Mouse (Mus musculus): ENCODE data around the gene Cmklr1.
A peak's percentile ranks its signal among the peaks of the same experiment; 100 is the strongest.
"Not testable (repeated sequence)": the region's sequence is repeated elsewhere in the genome, so short reads cannot be mapped to it uniquely, and the experiment has no call there.

Gene Cmklr1

DNA sequence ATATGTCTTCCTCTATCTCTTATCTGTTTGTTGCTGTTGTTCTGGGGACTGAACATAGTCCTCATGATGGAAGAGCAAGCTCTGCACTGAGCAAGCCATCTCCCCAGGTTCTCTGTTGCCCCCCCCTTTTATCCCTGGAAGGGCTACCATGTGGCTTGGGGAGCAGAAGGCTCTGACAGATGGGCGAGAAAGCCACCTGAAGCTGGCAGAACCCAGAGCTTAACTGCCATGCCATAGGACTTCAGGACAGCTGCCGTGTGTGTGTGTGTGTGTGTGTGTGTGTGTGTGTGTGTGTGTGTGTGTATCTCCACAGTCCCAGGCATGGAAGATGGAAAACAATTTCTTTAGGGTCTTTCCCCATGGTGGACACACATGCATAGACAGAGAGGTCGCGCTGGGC lies 31.5 kb downstream of the Cmklr1 start:
- peak; percentile 62 for DNase-seq

- no peak for DNase-seq
These were observed 38.4 kb downstream of the Cmklr1 start for GRCm38 (mm10) chr5:113611771-113612233.

- no peak for DNase-seq
These were observed 39.1 kb downstream of the Cmklr1 start for GRCm38 (mm10) chr5:113611131-113611530.

- no peak for DNase-seq
These were observed 39.7 kb downstream of the Cmklr1 start for GRCm38 (mm10) chr5:113610490-113610889.

DNA sequence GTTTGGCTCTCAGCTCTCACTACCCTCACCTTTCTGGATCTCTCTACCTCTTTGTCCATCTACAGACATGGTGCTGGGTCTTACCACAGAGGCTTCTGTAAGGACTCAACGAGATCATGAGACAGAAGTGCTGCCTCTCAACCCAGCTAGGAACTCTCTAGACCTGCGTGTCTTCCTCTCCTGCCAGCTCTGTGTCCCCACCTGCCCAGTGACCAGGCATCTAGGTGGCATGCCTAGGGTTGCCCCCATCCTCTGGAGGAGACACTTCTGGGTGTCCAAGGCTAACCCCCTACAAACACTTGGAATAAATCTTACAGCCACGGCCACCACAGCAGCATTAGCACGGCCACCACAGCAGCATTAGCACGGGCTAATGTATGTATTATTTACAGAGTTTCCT lies 40.3 kb downstream of the Cmklr1 start:
- DNase-seq = no peak

DNA sequence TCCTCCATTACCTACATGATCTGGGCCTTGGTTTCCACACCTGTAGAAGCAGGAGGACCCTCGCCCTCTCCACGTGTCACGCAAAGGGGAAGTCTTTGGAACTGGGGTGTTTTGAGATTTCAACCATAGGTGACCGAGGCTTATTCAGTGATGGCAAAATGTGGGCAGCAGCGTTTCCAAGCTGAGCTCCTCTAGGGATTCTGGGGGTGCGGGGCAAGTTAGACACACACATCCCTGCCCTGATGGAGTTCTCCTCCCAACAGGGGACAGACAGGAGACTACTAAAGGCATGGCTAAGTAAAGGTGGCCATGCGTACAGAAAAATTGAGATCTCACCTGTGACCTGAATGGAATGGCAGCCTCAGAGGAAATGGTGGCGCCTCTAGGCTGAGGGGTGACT lies 41.7 kb downstream of the Cmklr1 start:
- DNase-seq = no peak

GRCm38 (mm10) chr5:113607941-113608431 lies 42.2 kb downstream of the Cmklr1 start:
- DNase-seq = no peak

DNA sequence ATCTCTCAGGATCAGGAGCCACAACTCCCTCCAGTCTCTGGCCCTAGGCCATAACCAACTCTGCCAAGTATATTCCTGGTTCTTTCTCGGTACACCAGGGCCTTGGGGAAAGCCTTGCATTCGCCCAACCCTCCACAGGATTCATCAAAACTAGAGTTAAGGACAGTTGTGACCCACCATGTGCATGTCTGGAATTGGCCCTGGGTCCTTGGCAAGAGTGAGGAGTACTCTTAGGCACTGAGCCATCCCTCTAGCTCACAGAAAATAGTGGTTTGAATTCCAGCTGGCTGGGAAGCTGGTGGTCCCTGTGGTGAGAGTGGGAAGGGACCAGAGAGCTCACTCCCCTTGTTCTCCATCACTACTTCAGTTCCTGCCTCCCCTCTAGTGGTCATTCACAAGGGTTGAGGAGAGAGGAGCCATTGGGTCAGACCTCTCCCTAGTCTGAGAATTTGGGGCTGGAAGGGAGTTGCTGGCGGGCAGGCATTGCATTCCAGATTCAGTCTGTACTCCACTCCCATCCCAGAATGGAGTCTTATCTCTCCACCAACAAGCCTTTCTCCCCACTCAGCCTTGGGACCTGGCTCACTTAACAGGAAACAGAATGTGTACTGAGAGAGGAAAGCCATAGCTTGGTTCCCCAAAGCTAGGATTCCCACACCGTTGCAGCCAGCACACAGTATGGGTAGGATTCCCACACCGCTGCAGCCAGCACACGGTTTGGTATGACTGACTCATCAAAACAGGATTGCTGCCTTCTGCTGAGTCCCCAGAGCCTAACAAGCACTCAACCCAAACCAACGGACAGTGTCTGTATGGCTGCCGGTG lies 43.1 kb downstream of the Cmklr1 start:
- no peak for DNase-seq

DNA sequence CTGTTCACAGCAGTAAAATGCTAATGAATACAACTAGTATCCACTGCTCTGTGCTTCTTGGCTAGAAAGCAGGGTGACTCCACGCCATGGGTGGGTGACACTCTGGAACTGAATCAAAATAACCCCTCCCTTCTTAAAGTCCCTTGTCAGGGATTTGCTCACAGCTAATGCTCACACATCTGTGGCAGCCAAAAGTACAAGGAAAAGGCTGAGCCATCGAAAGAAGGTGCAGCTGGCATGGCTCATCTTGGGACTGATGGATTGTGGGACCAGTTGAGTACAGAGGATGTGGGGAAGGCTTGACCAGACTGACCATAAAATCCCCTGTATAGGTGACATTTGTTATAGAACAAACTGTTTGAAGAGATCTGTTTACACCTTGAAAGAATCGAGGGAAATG lies 44.1 kb downstream of the Cmklr1 start:
- no peak for DNase-seq

- no peak for DNase-seq
These were observed 45.5 kb downstream of the Cmklr1 start for GRCm38 (mm10) chr5:113604758-113605157.

- no peak for DNase-seq
These were observed 46.8 kb downstream of the Cmklr1 start for GRCm38 (mm10) chr5:113603471-113603870.

DNA sequence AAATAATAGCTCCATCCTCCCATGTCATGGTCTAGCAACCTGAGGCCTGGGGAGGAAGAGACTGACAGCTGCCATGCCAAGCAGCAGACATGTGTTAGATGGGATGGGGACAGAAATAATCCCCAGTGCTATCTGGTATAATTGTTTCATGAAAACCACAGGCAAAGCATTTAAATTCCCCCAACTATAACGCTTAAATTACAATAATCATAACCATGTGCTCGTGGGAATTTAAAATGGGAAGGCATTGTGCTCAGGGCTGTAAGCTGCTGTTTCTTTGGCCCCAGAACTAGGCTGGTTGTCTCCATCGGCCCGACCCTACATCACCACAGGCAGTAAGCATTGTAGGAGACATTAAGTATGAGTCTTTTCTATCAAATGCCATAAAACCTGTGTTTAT lies 49.4 kb downstream of the Cmklr1 start:
- no peak for DNase-seq

DNA sequence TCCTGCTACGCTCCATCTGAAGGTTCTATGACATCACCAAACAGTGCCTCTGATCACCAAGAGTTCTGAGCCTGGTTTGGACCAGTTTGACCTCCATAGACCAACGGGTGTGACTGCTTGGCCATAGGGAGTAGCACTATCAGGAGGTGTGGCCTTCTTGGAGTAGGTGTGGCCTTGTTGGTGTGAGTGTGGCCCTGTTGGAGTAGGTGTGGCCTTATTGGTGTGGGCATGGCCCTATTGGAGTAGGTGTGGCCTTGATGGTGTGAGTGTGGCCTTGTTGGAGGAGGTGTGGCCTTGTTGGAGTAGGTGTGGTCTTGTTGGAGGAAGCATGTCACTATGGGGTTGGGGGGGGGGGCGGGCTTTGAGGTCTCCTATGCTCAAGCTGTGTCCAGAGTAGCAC lies 50.0 kb downstream of the Cmklr1 start:
- no peak for DNase-seq

DNA sequence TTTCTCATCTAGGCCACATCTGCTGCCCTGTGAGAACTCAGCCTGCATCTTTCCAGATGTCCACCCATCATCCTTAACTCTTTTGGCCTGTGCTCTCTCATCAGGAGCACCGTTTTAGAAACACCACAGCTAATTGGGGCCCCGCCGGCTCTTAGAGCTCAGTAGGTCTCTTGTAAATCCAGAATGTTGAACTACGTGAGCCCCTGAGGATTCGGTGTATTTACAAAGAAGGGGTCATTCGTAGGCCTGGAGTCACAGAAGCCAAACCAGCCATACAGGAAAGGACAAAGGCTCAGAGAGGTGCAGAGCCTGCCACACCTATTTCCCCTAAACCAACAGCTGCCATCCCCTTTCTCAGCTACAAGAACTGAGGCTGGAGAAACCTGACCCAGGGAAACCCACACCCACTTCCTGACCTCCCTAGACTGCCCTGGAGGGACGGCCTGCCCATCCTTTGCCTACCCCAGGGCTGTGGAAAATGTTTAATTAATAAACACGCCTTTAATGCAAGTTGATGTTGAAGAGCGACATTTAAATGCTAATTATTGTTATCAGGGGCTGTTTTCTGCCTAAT lies 53.4 kb downstream of the Cmklr1 start:
- no peak for DNase-seq

DNA sequence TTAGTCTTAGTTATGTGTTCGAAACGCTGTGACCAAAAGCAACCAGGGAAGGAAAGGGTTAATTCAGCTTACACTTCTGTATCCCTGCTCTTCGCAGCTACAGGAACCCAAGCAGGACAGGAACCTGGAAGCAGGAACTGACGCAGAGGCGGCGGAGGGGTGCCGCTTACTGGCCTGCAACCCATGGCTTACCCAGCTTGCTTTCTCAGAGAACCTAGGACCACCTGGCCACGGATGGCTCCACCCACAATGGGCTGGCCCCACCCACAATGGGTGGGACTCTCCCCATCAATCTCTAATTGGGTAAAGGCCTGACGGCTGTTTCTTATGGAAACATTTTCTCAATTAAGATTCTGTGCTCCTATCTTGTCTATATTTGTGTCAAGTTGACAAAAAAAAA lies 54.0 kb downstream of the Cmklr1 start:
- no peak for DNase-seq

GRCm38 (mm10) chr5:113593911-113594705 lies 56.1 kb downstream of the Cmklr1 start:
- no peak for DNase-seq

GRCm38 (mm10) chr5:113591751-113592230 lies 58.4 kb downstream of the Cmklr1 start:
- no peak for DNase-seq

- peak; percentile 39 for DNase-seq
These were observed 59.1 kb downstream of the Cmklr1 start for GRCm38 (mm10) chr5:113591166-113591565.

DNA sequence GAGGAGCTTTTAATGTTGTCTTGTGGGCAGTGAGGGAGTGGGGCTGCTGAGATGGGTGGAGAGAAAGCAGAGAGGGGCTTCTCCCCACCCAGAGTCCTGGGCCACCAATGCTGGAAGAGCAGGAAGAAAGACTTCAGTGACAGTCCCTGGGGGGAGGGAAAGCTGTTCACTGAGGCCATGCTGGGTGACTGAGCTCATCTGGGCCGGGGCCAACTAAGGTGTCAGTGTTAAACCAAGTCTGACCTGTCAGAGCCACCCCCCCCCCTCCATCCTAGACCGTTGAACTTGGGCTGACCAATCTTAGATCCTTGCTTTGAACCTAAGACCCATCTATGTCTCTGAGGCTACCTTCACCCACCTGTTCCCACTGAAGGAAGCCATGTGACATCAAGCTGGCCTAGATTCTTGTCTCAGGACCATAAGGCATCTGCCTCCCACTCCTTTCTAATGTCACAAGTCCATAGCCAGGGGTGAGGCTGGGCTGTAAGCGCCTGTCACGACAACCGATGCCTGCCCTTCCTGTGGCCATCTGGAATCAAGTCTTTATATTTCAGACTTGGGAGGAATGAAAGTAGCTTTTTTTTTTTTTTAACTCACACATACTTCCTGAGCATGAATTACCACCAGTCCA lies 60.1 kb downstream of the Cmklr1 start:
- no peak for DNase-seq

DNA sequence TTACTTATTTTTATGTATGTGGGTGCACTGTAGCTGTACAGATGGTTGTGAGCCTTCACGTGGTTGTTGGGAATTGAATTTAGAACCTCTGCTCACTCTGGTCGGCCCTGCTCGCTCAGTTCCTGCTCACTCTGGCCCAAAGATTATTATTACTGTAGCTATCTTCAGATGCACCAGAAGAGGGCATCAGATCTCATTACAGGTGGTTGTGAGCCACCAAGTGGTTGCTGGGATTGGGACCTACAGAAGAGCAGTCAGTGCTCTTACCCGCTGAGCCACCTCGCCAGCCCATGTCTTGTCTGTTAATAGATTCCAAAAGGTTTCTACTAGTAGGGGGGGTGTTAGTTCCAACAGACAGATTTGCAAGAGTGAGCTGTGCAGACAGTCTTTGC lies 63.8 kb downstream of the Cmklr1 start:
- DNase-seq = not testable (repeated sequence)

GRCm38 (mm10) chr5:113585619-113586457 lies 64.4 kb downstream of the Cmklr1 start:
- DNase-seq = not testable (repeated sequence)

- no peak for DNase-seq
These were observed 65.8 kb downstream of the Cmklr1 start for GRCm38 (mm10) chr5:113584439-113584838.
